Mouse (Mus musculus) kidney, embryonic 14.5 days (tissue): ENCODE results near the gene Il1r2. TPM values are rescaled to one million over a fixed set of nuclear protein-coding genes. Genes with fewer than 3 reads are reported as not detected.

Experiments used
- ATAC-seq: fragments of 200-750 bp; cut with Nextera tagmentation; 2 replicates; pipeline ENCODE4 v1.8.0; 2017; ENCODE audit warnings: moderate number of reproducible peaks, mild to moderate bottlenecking, moderate TSS enrichment, moderate library complexity; ENCODE audit not compliant: low FRiP score, low TSS enrichment
- H3K27ac ChIP-seq: fragments of 300-500 bp; sonication (generic); 2 replicates; pipeline ENCODE4 v1.5.1; 2014; ENCODE audit warnings: low read depth, mild to moderate bottlenecking, low read length, moderate library complexity, mixed read lengths
- H3K27me3 ChIP-seq: fragments of 300-500 bp; sonication (generic); 2 replicates; pipeline ENCODE4 v1.6.1; 2014; ENCODE audit warnings: mild to moderate bottlenecking, low read length; ENCODE audit not compliant: control insufficient read depth, insufficient read depth
- H3K36me3 ChIP-seq: fragments of 300-500 bp; sonication (generic); 2 replicates; pipeline ENCODE4 v1.6.1; 2014; ENCODE audit warnings: low read length, mixed read lengths; ENCODE audit not compliant: control insufficient read depth, insufficient read depth
- H3K4me1 ChIP-seq: fragments of 300-500 bp; sonication (generic); 2 replicates; pipeline ENCODE4 v1.6.1; 2014; ENCODE audit warnings: low read length, mixed read lengths; ENCODE audit not compliant: control insufficient read depth, insufficient read depth
- H3K4me2 ChIP-seq: fragments of 300-500 bp; sonication (generic); replicated peaks from 2 replicates; pipeline ENCODE4 v1.6.1; 2014; ENCODE audit warnings: low read depth, mild to moderate bottlenecking, low read length
- H3K4me3 ChIP-seq: fragments of 300-500 bp; sonication (generic); 2 replicates; pipeline ENCODE4 v1.5.1; 2014; ENCODE audit warnings: mild to moderate bottlenecking, low read length
- H3K9ac ChIP-seq: fragments of 300-500 bp; sonication (generic); 2 replicates; pipeline ENCODE4 v1.6.1; 2014; ENCODE audit warnings: low read depth, mild to moderate bottlenecking, low read length, moderate library complexity
- H3K9me3 ChIP-seq: fragments of 300-500 bp; sonication (generic); 2 replicates; pipeline ENCODE4 v1.6.1; 2016; ENCODE audit warnings: low read length; ENCODE audit not compliant: control insufficient read depth
- WGBS: fragments of 180-500 bp; shearing (Covaris S2); extraction: QIAGEN DNeasy Blood & Tissue Kit; methylation state at CpG from one replicate; pipeline ENCODE4 v1.1.7; 2014; 5-methylcytosine and 5-hydroxymethylcytosine counted together
- polyA plus RNA-seq: library from polyadenylated mRNA; unstranded; fragments of >200 nt; fragmentation: Nextera tagmentation; extraction: Ambion mirVana; gene quantifications from 2 replicates; pipeline ENCODE4 v1.2.1, GENCODE M21; 2014

The Il1r2 gene
- polyA plus RNA-seq, 1 experiment from 2014 or later, result not detected

GRCm38 (mm10) chr1:40106719-40107118, 32.8 kb downstream of the Il1r2 start:
- Histone ChIP-seq H3K27me3 (no peaks in the 10 kb centered on the region), H3K27ac (no peak overlapping the region), H3K9me3 (no peaks in the 10 kb centered on the region), H3K4me1 (no peaks in the 10 kb centered on the region), H3K4me3 (no peak overlapping the region), H3K36me3 (no peaks in the 10 kb centered on the region), H3K4me2 (no peak overlapping the region), H3K9ac (no peak overlapping the region)
- WGBS, result 66% methylated on average over 4 of the region's 4 CpGs
- no peak for ATAC-seq

DNA sequence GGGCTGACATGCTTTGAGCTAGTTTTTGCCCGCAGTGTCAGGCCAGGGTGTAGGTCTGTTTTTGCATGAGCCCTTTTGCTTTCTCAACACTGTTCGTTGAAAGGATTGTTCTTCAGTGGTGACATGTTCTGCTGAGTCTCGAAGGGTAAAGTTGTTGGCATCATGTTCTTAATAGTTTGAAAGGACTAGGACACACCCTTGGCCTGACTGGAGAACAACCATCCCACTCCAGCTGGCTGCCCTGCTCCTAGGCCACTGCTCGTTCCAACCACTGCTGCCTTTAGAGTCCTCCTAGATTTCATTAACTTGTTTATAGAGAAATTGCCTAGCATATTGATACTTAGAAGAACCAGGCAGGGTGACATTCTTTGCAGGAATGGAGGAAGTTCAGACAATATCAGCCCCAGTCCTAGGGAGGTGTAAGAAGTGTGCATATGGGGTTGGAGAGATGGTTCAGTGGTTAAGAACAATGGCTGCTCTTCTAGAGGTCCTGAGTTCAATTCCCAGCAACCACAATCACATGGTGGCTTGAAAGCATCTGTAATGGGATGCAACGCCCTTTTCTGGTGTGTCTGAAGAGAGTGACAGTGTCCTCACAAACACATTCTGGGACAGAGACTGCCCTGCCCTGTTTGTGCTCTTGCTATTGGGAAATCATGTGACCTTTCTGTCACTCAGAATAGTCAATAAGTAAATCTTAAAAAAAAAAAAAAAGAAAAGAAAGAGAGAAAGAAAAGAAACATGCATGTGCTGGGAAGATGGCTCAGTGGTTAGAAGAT, 34.3 kb downstream of the Il1r2 start:
- Histone ChIP-seq H3K9ac (no peak overlapping the region), H3K4me1 (no peaks in the 10 kb centered on the region), H3K27ac (no peak overlapping the region), H3K4me2 (no peak overlapping the region), H3K36me3 (no peaks in the 10 kb centered on the region), H3K4me3 (no peak overlapping the region), H3K27me3 (no peaks in the 10 kb centered on the region), H3K9me3 (no peaks in the 10 kb centered on the region)
- WGBS, result 84% methylated on average over 5 of the region's 5 CpGs
- no peak for ATAC-seq

GRCm38 (mm10) chr1:40109736-40110135, 35.9 kb downstream of the Il1r2 start:
- no peaks in the 10 kb centered on the region for H3K27me3 ChIP-seq
- H3K27ac ChIP-seq, result no peak overlapping the region
- no peak for ATAC-seq
- 79% methylated on average over 6 of the region's 6 CpGs for WGBS
- H3K4me2 ChIP-seq, result no peak overlapping the region
- no peaks in the 10 kb centered on the region for H3K4me1 ChIP-seq
- H3K36me3 ChIP-seq, result no peaks in the 10 kb centered on the region
- no peaks in the 10 kb centered on the region for H3K9me3 ChIP-seq
- H3K9ac ChIP-seq, result no peak overlapping the region
- H3K4me3 ChIP-seq, result no peak overlapping the region

GRCm38 (mm10) chr1:40115271-40115670, 41.4 kb downstream of the Il1r2 start:
- Histone ChIP-seq H3K4me1 (no peaks in the 10 kb centered on the region), H3K9me3 (no peaks in the 10 kb centered on the region), H3K4me3 (no peak overlapping the region), H3K9ac (no peak overlapping the region), H3K36me3 (no peaks in the 10 kb centered on the region), H3K4me2 (no peak overlapping the region), H3K27ac (no peak overlapping the region), H3K27me3 (no peaks in the 10 kb centered on the region)
- no peak for ATAC-seq
- 41% methylated on average over 8 of the region's 8 CpGs for WGBS

DNA sequence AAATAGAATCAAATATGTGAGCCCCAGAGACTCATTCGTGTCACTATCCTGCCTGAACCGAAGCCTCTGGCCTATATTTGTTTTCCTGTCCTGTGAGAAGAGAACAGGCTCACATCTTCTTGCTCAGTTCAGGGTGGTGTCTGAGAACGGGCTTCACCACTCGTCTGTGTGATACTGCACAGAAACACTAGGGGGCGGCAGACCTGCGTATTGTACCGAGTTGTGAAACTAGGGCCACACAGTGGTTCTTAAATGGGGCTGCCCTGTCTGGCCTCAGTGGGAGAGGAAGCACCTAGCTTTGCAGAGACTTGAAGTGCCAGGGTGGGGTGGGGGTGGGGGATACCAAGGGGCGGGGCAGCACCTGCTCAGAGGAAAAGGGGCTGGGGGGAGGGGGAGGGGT, 42.5 kb downstream of the Il1r2 start:
- Histone ChIP-seq H3K4me2 (no peak overlapping the region), H3K4me3 (no peak overlapping the region), H3K9me3 (no peaks in the 10 kb centered on the region), H3K9ac (no peak overlapping the region), H3K4me1 (no peaks in the 10 kb centered on the region), H3K36me3 (no peaks in the 10 kb centered on the region), H3K27ac (no peak overlapping the region), H3K27me3 (no peaks in the 10 kb centered on the region)
- WGBS, result 5% methylated on average over 8 of the region's 8 CpGs
- peak; percentile 78 for ATAC-seq

DNA sequence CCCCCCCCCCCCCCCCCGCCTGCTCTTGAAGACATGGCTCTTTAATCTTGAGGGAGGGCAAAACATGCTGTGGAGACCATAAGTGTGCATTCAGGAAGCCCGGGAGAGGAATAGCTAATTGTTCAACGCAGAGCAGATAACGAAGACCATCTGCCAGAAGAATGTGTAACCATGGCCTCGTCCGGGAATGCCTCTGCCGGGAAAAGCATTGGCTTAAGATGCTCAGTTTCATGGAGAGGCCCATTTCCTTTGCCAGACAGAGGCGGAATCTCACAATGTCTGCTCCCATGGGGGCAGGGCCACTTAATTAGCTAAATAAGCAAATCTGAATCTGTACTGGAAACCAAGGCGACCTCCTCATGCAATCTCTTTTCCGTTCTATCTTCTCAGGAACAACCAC, 43.7 kb downstream of the Il1r2 start:
- WGBS, result 55% methylated on average over 9 of the region's 10 CpGs
- Histone ChIP-seq H3K27ac (no peak overlapping the region), H3K36me3 (no peaks in the 10 kb centered on the region), H3K9ac (no peak overlapping the region), H3K4me2 (no peak overlapping the region), H3K27me3 (no peaks in the 10 kb centered on the region), H3K4me3 (no peak overlapping the region), H3K9me3 (no peaks in the 10 kb centered on the region), H3K4me1 (no peaks in the 10 kb centered on the region)
- peak; percentile 55 for ATAC-seq

DNA sequence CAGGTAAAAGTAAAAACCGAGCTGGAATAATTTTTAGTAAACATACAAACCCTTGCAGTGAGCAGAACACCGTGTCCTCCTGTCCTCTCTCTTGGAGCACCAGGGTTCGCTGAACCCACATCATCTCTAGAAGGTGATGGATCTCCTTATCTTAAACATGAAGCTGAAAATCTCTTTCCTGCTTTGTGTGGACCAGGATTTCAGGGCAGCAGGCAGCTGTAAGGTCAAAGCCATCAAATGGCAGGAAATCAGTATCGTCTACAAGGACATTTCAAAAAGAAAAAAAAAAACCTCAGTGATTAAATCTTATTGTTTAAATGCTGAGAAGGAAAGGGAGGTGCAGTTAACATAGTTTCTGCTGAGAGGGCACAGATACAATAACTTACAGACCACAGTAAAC, 50.4 kb downstream of the Il1r2 start:
- Histone ChIP-seq H3K27me3 (no peaks in the 10 kb centered on the region), H3K9me3 (no peaks in the 10 kb centered on the region), H3K4me2 (no peak overlapping the region), H3K9ac (no peak overlapping the region), H3K36me3 (no peaks in the 10 kb centered on the region), H3K27ac (no peak overlapping the region), H3K4me3 (no peak overlapping the region), H3K4me1 (no peaks in the 10 kb centered on the region)
- ATAC-seq, result no peak
- whole genome bisulfite sequencing, result 69% methylated on average over 4 of the region's 4 CpGs

DNA sequence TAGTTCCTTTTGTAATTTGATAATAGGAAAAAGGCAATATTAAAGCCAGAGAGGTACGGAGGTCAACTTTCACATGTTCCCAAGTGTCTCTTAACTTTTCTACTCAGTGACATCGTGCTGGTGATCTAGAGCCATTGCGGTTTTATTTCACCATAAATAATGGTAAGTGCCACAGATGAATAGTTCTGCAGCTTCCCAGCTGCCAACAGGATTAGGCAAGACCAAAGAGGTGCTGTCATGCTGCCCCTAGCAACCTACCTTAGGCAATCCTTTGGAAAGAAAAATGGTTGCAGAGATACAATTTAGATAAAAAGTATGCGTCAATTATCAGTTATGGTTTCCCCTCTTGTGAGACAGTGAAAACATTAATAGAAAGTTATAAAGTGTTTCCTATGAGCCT, 54.6 kb downstream of the Il1r2 start:
- whole genome bisulfite sequencing, result 41% methylated on average over 4 of the region's 4 CpGs

GRCm38 (mm10) chr1:40129321-40129720, 55.4 kb downstream of the Il1r2 start:
- H3K27me3 ChIP-seq, result no peaks in the 10 kb centered on the region
- no peak overlapping the region for H3K27ac ChIP-seq
- no peak for ATAC-seq
- no peak overlapping the region for H3K4me3 ChIP-seq
- no peak overlapping the region for H3K4me2 ChIP-seq
- no peak overlapping the region for H3K9ac ChIP-seq
- H3K9me3 ChIP-seq, result no peaks in the 10 kb centered on the region
- WGBS, result 60% methylated on average over 2 of the region's 2 CpGs
- no peaks in the 10 kb centered on the region for H3K4me1 ChIP-seq
- no peaks in the 10 kb centered on the region for H3K36me3 ChIP-seq

More for the DNA sequence above, 54.6 kb downstream of the Il1r2 start:
- no peaks in the 10 kb centered on the region for H3K9me3 ChIP-seq
- H3K9ac ChIP-seq, result no peak overlapping the region
- H3K4me3 ChIP-seq, result no peak overlapping the region
- no peak overlapping the region for H3K27ac ChIP-seq
- H3K36me3 ChIP-seq, result no peaks in the 10 kb centered on the region
- H3K27me3 ChIP-seq, result no peaks in the 10 kb centered on the region
- H3K4me2 ChIP-seq, result no peak overlapping the region
- no peaks in the 10 kb centered on the region for H3K4me1 ChIP-seq
- no peak for ATAC-seq
